8 mouse cellular contexts compared by ENCODE assay signal in the genomic region with DNA sequence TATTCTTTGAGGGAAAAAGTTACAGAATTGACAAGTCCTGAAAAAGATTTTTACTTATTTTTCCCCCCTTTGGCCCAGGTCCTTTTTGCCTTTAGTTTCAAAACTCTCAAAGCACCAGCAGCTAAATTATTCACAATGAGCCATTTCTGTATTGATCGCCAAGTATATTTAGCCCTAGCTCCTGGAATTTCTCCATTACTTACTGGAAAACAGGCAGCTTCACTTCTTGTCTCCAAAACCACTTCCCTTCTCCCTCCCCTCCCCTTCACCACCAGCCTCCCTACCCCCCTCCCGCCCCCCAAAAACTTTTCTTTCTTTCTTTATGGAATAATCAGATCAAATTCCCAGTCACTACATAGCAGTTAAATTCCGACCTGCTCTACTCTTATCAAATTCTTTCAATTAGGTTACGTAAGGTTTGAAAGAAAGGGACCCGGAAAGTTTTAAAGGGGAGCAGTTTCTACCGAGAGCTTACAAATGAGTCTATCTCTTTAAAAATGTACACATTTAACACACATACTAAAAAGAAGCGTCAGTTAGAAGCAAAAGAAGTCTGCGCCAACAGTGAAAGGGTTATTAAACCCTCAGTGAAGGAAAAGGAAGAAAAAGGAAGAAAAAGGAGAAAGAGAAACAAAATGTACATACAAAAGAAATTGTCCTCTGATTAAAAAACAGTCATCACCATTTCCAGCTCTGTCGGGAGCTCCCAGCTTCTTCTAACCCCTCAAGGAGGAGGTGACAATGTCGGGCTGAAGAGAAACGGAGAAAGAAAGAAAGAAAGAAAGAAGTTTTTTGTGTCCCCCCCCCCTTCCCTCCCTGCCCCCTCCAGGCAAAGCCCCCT. TPM values are rescaled to one million over a fixed set of nuclear protein-coding genes. Genes with fewer than 3 reads are reported as not detected.
DNase-seq lines count a peak whose midpoint lies in the region; ATAC-seq lines count a peak whose summit lies in the region.

No protein-coding gene starts in this region.

- peak overlapping the region; percentile 87 for H3K4me3 ChIP-seq in heart, embryonic 13.5 days
- peak overlapping the region; percentile 72 for H3K4me3 ChIP-seq in hindbrain, embryonic 13.5 days
- H3K4me3 ChIP-seq in midbrain, embryonic 15.5 days: peak overlapping the region; percentile 97

- no peak for DNase-seq in heart, adult 8-10 months (ENCODE audit: low spot score)
- DNase-seq in NIH3T3 (ENCODE audit: low read depth) (peak; percentile 20), MN1 (ENCODE audit: low spot score) (no peak)
- no peak for DNase-seq in adrenal gland, postnatal 10 days
- no peak for DNase-seq in urinary bladder, postnatal 4 days (ENCODE audit: low spot score in 2 of 2)

- H3K9ac ChIP-seq in heart, embryonic 13.5 days: peak overlapping the region; percentile 91
- peak overlapping the region; percentile 59; the same call in 1 of the 2 replicates for H3K9ac ChIP-seq in hindbrain, embryonic 13.5 days
- no peak overlapping the region for H3K9ac ChIP-seq in midbrain, embryonic 15.5 days

- H3K9me3 ChIP-seq in heart, embryonic 13.5 days: no peaks in the 10 kb centered on the region
- H3K9me3 ChIP-seq in hindbrain, embryonic 13.5 days: no peaks in the 10 kb centered on the region
- no peaks in the 10 kb centered on the region for H3K9me3 ChIP-seq in midbrain, embryonic 15.5 days

- H3K27ac ChIP-seq in heart, embryonic 13.5 days (replicated peaks): peak overlapping the region; percentile 61
- H3K27ac ChIP-seq in hindbrain, embryonic 13.5 days: no peak overlapping the region
- H3K27ac ChIP-seq in midbrain, embryonic 15.5 days: no peak overlapping the region

- no peak for ATAC-seq in heart, embryonic 13.5 days (ENCODE audit: extremely low read depth, insufficient number of reproducible peaks, low FRiP score, low TSS enrichment)
- ATAC-seq in hindbrain, embryonic 13.5 days (ENCODE audit: low FRiP score): no peak
- no peak for ATAC-seq in midbrain, embryonic 15.5 days (replicated peaks)

- peak overlapping the region; percentile 92 for H3K4me2 ChIP-seq in heart, embryonic 13.5 days
- H3K4me2 ChIP-seq in hindbrain, embryonic 13.5 days: peak overlapping the region; percentile 70
- H3K4me2 ChIP-seq in midbrain, embryonic 15.5 days: peak overlapping the region; percentile 82

- no peaks in the 10 kb centered on the region for H3K36me3 ChIP-seq in heart, embryonic 13.5 days
- H3K36me3 ChIP-seq in hindbrain, embryonic 13.5 days: no peaks in the 10 kb centered on the region
- no peaks in the 10 kb centered on the region for H3K36me3 ChIP-seq in midbrain, embryonic 15.5 days (replicated peaks)

- WGBS in heart, embryonic 13.5 days: 1% methylated on average over 11 of the region's 11 CpGs
- 1% methylated on average over 11 of the region's 11 CpGs for WGBS in hindbrain, embryonic 13.5 days
- under 1% methylated on average over 11 of the region's 11 CpGs for WGBS in midbrain, embryonic 15.5 days

- no peaks in the 10 kb centered on the region for H3K27me3 ChIP-seq in heart, embryonic 13.5 days (replicated peaks)
- H3K27me3 ChIP-seq in hindbrain, embryonic 13.5 days: no peaks in the 10 kb centered on the region
- no peaks in the 10 kb centered on the region for H3K27me3 ChIP-seq in midbrain, embryonic 15.5 days (replicated peaks)

- peaks cover 16% of the 10 kb centered on the region for H3K4me1 ChIP-seq in heart, embryonic 13.5 days
- H3K4me1 ChIP-seq in hindbrain, embryonic 13.5 days (replicated peaks): peaks cover 18% of the 10 kb centered on the region
- H3K4me1 ChIP-seq in midbrain, embryonic 15.5 days: peaks cover 15% of the 10 kb centered on the region

RNA-seq across cellular contexts. Expression of gene Ikzf2, which starts 1.8 kb away (rescaled TPM):
- polyA plus RNA-seq in heart, embryonic 13.5 days (2015; fragmentation: Nextera tagmentation; extraction: Ambion mirVana): 1.9 and 2.0 TPM in 2 replicates
- 1 to 10 TPM; 5.8 to 8.6 (median 7.7) TPM for total RNA-seq in heart, adult 8-10 months (2022)
- polyA plus RNA-seq in hindbrain, embryonic 13.5 days (2015; fragmentation: Nextera tagmentation; extraction: Ambion mirVana): 3.7 and 4.3 TPM in 2 replicates
- 4.2 and 4.4 TPM in 2 replicates for polyA plus RNA-seq in midbrain, embryonic 15.5 days (2015; fragmentation: Nextera tagmentation; extraction: Ambion mirVana)
- 10 to 100 TPM in 1 of 2 experiments, 1 to 10 TPM in 1; 8.7 to 13.3 TPM for total RNA-seq in adrenal gland, postnatal 10 days (2021)
